In the genomic region with DNA sequence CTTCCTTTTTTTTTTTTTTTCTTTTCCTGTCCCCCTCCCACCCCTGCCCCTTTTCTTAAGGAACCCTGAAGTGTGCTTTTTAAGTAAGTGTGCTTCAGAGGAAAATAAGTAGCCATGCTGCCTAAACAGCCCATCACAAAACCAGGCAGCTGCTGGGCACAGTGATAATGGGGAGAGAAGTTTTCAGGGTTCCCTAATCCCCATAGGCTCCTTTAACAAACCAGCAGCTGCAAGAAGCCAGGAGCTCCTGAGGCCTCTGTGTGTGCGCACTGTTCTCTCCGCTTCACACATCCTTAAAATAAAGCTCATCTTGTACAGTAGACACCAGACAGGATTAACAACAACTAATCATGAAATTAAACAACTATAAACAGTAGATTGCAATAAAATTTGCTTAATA, we compare ENCODE assay signal across 11 mouse cellular contexts.
"Had no signal": no experiment of that assay in that cellular context is flagged by ENCODE, and none has a peak within 500 bp of the region (broad histone marks: within the 10 kb centered on the region; RNA-seq: fewer than 3 reads in every experiment).

No protein-coding gene starts in this region.

- H3K36me3 ChIP-seq: limb, embryonic 13.5 days had no signal

- H3K9me3 ChIP-seq: kidney, embryonic 15.5 days; limb, embryonic 13.5 days had no signal

- H3K9ac ChIP-seq: kidney, embryonic 15.5 days; limb, embryonic 13.5 days; liver, embryonic 14.5 days had no signal

- H3K27me3 ChIP-seq: kidney, embryonic 15.5 days had no signal

- H3K4me2 ChIP-seq: kidney, embryonic 15.5 days; limb, embryonic 13.5 days had no signal

- H3K4me3 ChIP-seq: kidney, embryonic 15.5 days; limb, embryonic 13.5 days had no signal

- DNase-seq: kidney, adult 2 months; kidney, postnatal 14 days; left cerebral cortex, postnatal 4 days; lung, adult 18-20 months; right cerebral cortex, postnatal 4 days; spleen, adult 18-20 months; thymus, adult 18-20 months; thymus, postnatal 14 days had no signal

- H3K27ac ChIP-seq: limb, embryonic 13.5 days; liver, embryonic 14.5 days had no signal
